Mouse (Mus musculus) MN1 (cell line): ENCODE measurements at regions not wholly inside any gene's neighbourhood (a gene's known extent, or its start where the extent isn't known, plus 50 kb on each side); places are given as distances from the start of the nearest gene placed in this dataset.
A peak's percentile ranks its signal among the peaks of the same experiment; 100 is the strongest.

Experiments
- DNase-seq: peaks from one replicate; pipeline ENCODE4 v3.0.0-alpha.2; 2016; ENCODE audit warnings: low spot score

- DNase-seq = peak; percentile 85
Observed at GRCm38 (mm10) chr5:74943737-74944403, 100.7 kb downstream of the Chic2 start.

DNA sequence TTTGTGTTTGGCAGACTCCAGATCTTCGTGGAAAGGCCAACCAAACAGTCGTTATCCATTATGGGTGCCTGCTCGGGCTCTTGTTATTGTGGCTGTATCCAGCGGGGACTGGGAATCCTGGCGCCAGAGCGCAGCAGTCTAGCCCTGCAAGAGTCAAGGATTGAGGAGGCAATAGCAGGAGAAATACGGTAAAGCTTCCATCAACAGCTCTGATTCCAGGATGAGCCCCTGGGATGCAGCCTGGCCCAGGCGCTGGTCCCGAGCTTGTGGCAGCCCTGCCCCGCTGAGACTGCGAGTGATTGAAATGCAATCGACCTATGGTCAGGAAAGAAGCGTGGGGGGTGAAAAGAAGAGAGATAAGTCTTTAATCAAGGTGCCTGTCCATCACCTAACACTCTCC is 103.1 kb downstream of the Chic2 start:
- peak; percentile 55 for DNase-seq

GRCm38 (mm10) chr5:74937416-74937940 is 107.1 kb downstream of the Chic2 start:
- no peak for DNase-seq

- no peak for DNase-seq
Observed at GRCm38 (mm10) chr5:74936087-74936486, 108.5 kb downstream of the Chic2 start.

- DNase-seq = no peak
Observed at GRCm38 (mm10) chr5:74935676-74936075, 108.9 kb downstream of the Chic2 start.

GRCm38 (mm10) chr5:74933276-74933675 is 111.3 kb downstream of the Chic2 start:
- no peak for DNase-seq

- DNase-seq = no peak
Observed at GRCm38 (mm10) chr5:74932206-74932605, 112.4 kb downstream of the Chic2 start.

DNA sequence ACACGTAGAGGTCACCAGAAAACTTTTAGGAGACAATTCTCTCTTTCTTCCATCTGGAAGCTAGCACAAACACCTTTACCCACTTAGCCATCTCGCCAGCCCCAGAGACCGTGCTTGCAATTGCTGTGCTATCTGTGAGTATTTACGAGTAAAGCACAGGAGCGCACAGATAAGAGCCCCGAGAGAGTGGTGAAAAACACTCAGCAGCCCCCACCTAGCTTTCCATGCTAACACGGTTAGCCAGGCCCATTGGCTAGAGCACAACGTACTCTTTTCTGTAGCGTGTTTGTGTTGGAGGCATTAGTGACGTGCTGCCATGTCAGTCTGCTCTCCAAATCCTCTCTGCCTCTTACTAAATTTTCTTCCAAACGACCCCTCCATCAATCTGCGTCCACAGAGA is 112.8 kb downstream of the Chic2 start:
- DNase-seq = no peak

- DNase-seq = no peak
Observed at GRCm38 (mm10) chr5:74927543-74927942, 117.0 kb downstream of the Chic2 start.

DNA sequence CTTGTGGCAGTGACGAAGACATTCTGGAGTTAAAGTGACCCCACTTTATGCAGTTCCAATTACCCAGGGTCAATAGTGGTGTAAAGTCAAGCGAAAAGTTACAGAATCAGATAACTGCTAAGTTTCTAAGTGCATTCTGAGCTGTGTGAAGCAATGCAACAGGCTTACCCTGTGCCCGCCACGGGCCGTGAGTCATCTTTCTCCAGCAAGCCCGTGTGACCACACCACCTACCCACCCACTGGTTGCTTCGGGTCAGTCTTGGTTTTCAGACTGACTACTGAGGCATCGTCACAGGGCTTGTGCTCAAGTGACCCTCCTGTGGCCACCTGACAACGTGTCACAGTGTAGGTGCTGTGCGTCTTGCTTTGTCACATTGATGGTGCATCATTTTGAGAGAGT is 118.8 kb downstream of the Chic2 start:
- DNase-seq = no peak

DNA sequence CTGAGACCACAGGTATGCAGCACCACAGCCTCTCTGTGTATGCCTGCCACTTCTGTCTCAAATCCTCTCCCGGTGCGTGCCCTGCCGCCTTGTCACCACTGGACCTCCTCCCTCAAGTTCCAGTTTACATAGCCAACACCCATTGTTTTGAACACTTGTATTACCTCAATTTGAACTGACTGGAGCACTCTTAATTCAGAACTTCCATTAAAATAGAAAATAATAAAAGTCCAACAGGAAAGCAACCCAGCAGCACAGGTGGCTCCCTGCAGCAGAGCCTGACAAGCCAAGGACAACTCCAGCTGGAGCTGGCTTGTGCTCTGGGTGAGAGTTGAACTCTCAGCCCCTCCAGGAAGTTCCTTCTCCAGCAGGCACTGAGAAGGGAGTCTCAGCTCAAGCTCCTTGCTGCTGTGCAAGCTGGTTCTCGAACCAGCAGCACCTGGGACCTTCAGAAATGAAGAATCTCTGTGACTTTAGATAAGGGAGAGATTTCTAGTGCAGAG is 120.5 kb downstream of the Chic2 start:
- DNase-seq = no peak

DNA sequence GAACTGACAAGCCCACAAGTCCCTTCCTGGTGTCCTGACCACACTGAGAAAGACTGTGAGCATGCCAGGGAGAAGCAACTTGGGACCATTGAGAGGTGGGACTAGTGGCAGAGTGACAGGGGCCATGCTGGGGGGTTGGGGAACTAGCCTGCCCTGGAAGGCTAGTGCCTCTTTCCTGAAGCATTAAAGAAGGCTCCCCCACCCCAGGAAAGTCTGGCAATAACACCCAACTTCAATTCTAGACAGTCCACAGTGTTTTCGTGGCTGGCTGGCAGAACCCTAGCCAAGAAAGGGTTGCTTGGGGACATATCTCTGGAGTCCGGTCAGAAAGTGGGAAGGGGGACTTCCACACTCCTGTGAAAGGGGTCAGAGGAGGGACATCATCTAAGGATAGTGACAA is 121.2 kb downstream of the Chic2 start:
- no peak for DNase-seq

DNA sequence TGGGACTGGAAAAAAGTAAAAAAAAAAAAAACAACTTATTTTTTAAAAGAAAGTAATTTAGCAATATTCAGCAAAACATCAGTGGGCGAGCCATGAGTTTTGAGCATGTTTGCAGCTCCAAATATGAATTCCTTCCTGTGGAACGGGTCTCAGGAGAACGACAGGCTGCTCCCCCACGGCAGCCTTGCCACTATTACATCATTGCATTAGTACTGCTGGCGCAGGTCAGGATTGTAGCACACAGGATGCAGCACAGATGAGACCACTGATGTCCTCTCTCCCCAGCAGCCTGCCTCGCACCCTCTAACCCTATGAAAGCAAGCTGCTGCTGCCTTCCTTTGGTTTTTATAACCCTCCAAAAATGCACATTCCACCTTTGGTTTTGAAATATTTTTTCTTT is 121.7 kb downstream of the Chic2 start:
- no peak for DNase-seq

DNA sequence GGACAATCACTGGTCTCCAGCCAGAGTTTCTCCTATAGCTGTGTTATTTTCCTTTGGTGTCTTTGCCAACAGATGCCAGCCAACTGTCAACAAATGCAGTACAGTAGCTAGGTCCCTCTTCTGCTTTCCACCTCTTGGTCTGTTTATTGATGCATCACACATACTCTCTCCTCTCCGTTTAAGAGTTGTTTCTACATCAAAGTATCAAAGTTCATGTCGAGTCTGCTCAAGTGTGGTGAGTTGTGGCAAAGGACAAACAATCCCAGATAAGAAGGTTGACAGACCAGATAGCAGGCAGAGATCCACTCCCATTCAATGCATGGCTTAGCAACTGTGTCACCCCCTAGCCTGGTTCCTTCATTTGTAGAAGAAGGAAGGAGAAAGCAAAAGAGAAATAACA is 123.6 kb downstream of the Chic2 start:
- DNase-seq = no peak

- no peak for DNase-seq
Observed at GRCm38 (mm10) chr5:74920490-74920889, 124.1 kb downstream of the Chic2 start.

DNA sequence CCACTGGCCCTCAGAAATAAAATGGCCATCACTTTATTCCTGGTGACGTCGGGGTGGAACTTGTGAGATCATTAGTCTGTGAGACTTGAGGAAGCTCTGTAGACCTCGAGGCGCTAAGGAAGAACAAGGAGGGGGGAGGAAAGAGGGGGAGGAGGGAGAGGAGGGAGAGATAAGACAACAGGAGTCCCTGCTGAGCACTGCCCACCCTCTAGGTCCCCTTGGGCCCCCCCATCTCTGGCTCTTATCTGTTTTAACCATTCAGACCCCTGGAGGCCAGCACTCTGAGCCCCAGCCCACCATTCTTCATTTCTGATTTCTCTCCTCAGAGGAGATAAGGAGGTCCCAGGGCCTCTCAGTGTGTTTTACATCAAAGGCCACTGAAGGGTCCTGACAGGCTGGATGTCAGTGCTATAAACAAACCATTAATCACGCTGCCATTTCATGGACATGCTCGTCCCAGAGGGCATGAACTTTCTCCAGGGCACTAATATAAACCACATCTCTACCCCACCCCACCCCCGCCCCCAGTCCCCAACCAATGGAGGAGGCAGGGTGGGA is 139.0 kb downstream of the Chic2 start:
- no peak for DNase-seq

GRCm38 (mm10) chr5:74904927-74905503 is 139.6 kb downstream of the Chic2 start:
- DNase-seq = no peak

- DNase-seq = no peak
Observed at GRCm38 (mm10) chr5:74904327-74904726, 140.2 kb downstream of the Chic2 start.

- DNase-seq = no peak
Observed at GRCm38 (mm10) chr5:74903711-74904110, 140.9 kb downstream of the Chic2 start.

GRCm38 (mm10) chr5:74897133-74897532 is 147.4 kb downstream of the Chic2 start:
- no peak for DNase-seq

GRCm38 (mm10) chr5:74893276-74893675 is 151.3 kb downstream of the Chic2 start:
- DNase-seq = no peak

- no peak for DNase-seq
Observed at GRCm38 (mm10) chr5:74891541-74891940, 153.0 kb downstream of the Chic2 start.

- DNase-seq = no peak
Observed at GRCm38 (mm10) chr5:74888934-74889333, 155.6 kb downstream of the Chic2 start.
